Mouse (Mus musculus) liver, postnatal 0 days (tissue): ENCODE results near the gene Abl1. TPM values are rescaled to one million over a fixed set of nuclear protein-coding genes. Genes with fewer than 3 reads are reported as not detected.

Source experiments
- ATAC-seq: fragments of 200-750 bp; cut with Nextera tagmentation; 2 replicates; pipeline ENCODE4 v1.8.0; 2017; ENCODE audit warnings: mild to moderate bottlenecking, moderate library complexity
- DNase-seq: peaks from one replicate; pipeline ENCODE4 v3.0.0-alpha.2; 2016
- H3K27ac ChIP-seq: fragments of 300-500 bp; sonication (generic); 2 replicates; pipeline ENCODE4 v1.5.1; 2014; ENCODE audit warnings: antibody characterized with exemption, moderate library complexity, mild to moderate bottlenecking, low read depth
- H3K27me3 ChIP-seq: fragments of 300-500 bp; sonication (generic); 2 replicates; pipeline ENCODE4 v1.6.1; 2014; ENCODE audit warnings: low read length, control low read depth, mixed read lengths; ENCODE audit not compliant: insufficient read depth
- H3K36me3 ChIP-seq: fragments of 300-500 bp; sonication (generic); replicated peaks from 2 replicates; pipeline ENCODE4 v1.6.1; 2014; ENCODE audit warnings: mild to moderate bottlenecking, control low read depth, low read length, moderate library complexity, mixed read lengths; ENCODE audit not compliant: insufficient read depth
- H3K4me1 ChIP-seq: fragments of 300-500 bp; sonication (generic); 2 replicates; pipeline ENCODE4 v1.6.1; 2014; ENCODE audit warnings: antibody characterized with exemption, mild to moderate bottlenecking, control low read depth; ENCODE audit not compliant: insufficient read depth
- H3K4me2 ChIP-seq: fragments of 300-500 bp; sonication (generic); 2 replicates; pipeline ENCODE4 v1.6.1; 2014; ENCODE audit warnings: low read depth, mild to moderate bottlenecking, low read length, moderate library complexity, mixed read lengths
- H3K4me3 ChIP-seq: fragments of 300-500 bp; sonication (generic); 2 replicates; pipeline ENCODE4 v1.5.1; 2014; ENCODE audit warnings: low read depth, low read length
- H3K9ac ChIP-seq: fragments of 300-500 bp; sonication (generic); replicated peaks from 2 replicates; pipeline ENCODE4 v1.6.1; 2014; ENCODE audit warnings: mild to moderate bottlenecking, moderate library complexity
- H3K9me3 ChIP-seq: fragments of 300-500 bp; sonication (generic); 2 replicates; pipeline ENCODE4 v1.6.1; 2016; ENCODE audit warnings: mild to moderate bottlenecking, control low read depth, low read length, mixed read lengths
- CTCF ChIP-seq: sonication (generic); IDR thresholded peaks from 2 replicates; pipeline ENCODE4 v1.5.1; 2016; ENCODE audit warnings: antibody characterized with exemption, low read depth
- EP300 ChIP-seq: IDR thresholded peaks from 2 replicates; pipeline ENCODE4 v1.6.1; 2016; ENCODE audit warnings: antibody characterized with exemption, low read depth, mild to moderate bottlenecking
- WGBS: fragments of 180-500 bp; shearing (Covaris S2); extraction: QIAGEN DNeasy Blood & Tissue Kit; methylation state at CpG from one replicate; pipeline ENCODE4 v1.1.7; 2014; ENCODE audit not compliant: insufficient replicate concordance; 5-methylcytosine and 5-hydroxymethylcytosine counted together
- polyA plus RNA-seq: library from polyadenylated mRNA; unstranded; fragments of >200 nt; fragmentation: Nextera tagmentation; extraction: Ambion mirVana; gene quantifications from 2 replicates; pipeline ENCODE4 v1.2.1, GENCODE M21; 2015

The Abl1 gene
- polyA plus RNA-seq = 4.1 and 4.5 TPM in 2 replicates

- Histone ChIP-seq H3K36me3 (0 out of 2 replicates have a peak, but pooled peaks cover 2% of the 10 kb centered on the region), H3K4me1 (peaks cover 20% of the 10 kb centered on the region), H3K27me3 (no peaks in the 10 kb centered on the region), H3K4me2 (peak within 1 kb of the TSS; percentile 98), H3K4me3 (peak within 1 kb of the TSS; percentile 100), H3K9ac (peak within 1 kb of the TSS; percentile 100), H3K9me3 (no peaks in the 10 kb centered on the region), H3K27ac (peak within 1 kb of the TSS; percentile 97)
- peak; percentile 94 for DNase-seq
- TF ChIP-seq EP300 = no peak
- peak; percentile 63 for TF ChIP-seq CTCF
- WGBS = under 1% methylated on average over 61 of the region's 64 CpGs
- ATAC-seq = peak; percentile 99
These were observed at the start of gene Abl1 for GRCm38 (mm10) chr2:31688074-31688925. TSS of gene Abl1 (plus strand) at chr2:31688376.

- H3K4me1 ChIP-seq = no peaks in the 10 kb centered on the region
- H3K27me3 ChIP-seq = peaks cover 100% of the 10 kb centered on the region
- H3K4me3 ChIP-seq = no peak overlapping the region
- H3K9me3 ChIP-seq = no peaks in the 10 kb centered on the region
- no peak overlapping the region for H3K9ac ChIP-seq
- 4% methylated on average over 31 of the region's 34 CpGs for WGBS
- ATAC-seq = no peak
- H3K4me2 ChIP-seq = no peak overlapping the region
- no peak overlapping the region for H3K27ac ChIP-seq
- H3K36me3 ChIP-seq = no peaks in the 10 kb centered on the region
- no peak for DNase-seq
- no peak for TF ChIP-seq EP300
- TF ChIP-seq CTCF = no peak
These were observed 49.4 kb upstream of the Abl1 start for GRCm38 (mm10) chr2:31638581-31639465.

GRCm38 (mm10) chr2:31639466-31639760, 48.8 kb upstream of the Abl1 start:
- Histone ChIP-seq H3K4me3 (no peak overlapping the region), H3K4me1 (no peaks in the 10 kb centered on the region), H3K4me2 (no peak overlapping the region), H3K27me3 (peaks cover 100% of the 10 kb centered on the region), H3K9ac (no peak overlapping the region), H3K9me3 (no peaks in the 10 kb centered on the region), H3K36me3 (no peaks in the 10 kb centered on the region), H3K27ac (no peak overlapping the region)
- 7% methylated on average over 13 of the region's 13 CpGs for WGBS
- TF ChIP-seq EP300 = no peak
- no peak for TF ChIP-seq CTCF
- ATAC-seq (no peak), DNase-seq (no peak)

- H3K36me3 ChIP-seq = no peaks in the 10 kb centered on the region
- no peaks in the 10 kb centered on the region for H3K9me3 ChIP-seq
- TF ChIP-seq EP300 (no peak), CTCF (no peak)
- no peaks in the 10 kb centered on the region for H3K4me1 ChIP-seq
- ATAC-seq (no peak), DNase-seq (no peak)
- no peak within 1 kb of the TSS for H3K4me3 ChIP-seq
- no peak within 1 kb of the TSS for H3K27ac ChIP-seq
- H3K4me2 ChIP-seq = no peak within 1 kb of the TSS
- WGBS = 4% methylated on average over 41 of the region's 41 CpGs
- H3K27me3 ChIP-seq = peaks cover 97% of the 10 kb centered on the region
- no peak within 1 kb of the TSS for H3K9ac ChIP-seq
These were observed 48.1 kb upstream of the Abl1 start, which contains the start of gene Prdm12 for GRCm38 (mm10) chr2:31639901-31640608. TSS of gene Prdm12 (plus strand) at chr2:31640037.

GRCm38 (mm10) chr2:31640609-31641507, 47.3 kb upstream of the Abl1 start:
- TF ChIP-seq CTCF = no peak
- TF ChIP-seq EP300 = no peak
- Histone ChIP-seq H3K27ac (no peak overlapping the region), H3K4me2 (no peak overlapping the region), H3K36me3 (no peaks in the 10 kb centered on the region), H3K9ac (no peak overlapping the region), H3K4me3 (no peak overlapping the region), H3K4me1 (no peaks in the 10 kb centered on the region), H3K9me3 (no peaks in the 10 kb centered on the region), H3K27me3 (peaks cover 94% of the 10 kb centered on the region)
- no peak for DNase-seq
- 1% methylated on average over 47 of the region's 48 CpGs for WGBS
- ATAC-seq = no peak
